ENCODE assay signal across 12 mouse cellular contexts in genomic region chr4:141426796-141427745, GRCm38 (mm10). TPM values are rescaled to one million over a fixed set of nuclear protein-coding genes. Genes with fewer than 3 reads are reported as not detected.
DNase-seq lines count a peak whose midpoint lies in the region; ATAC-seq and TF ChIP-seq lines count a peak whose summit lies in the region.
"Had no signal": no experiment of that assay in that cellular context is flagged by ENCODE, and none has a peak within 500 bp of the region (broad histone marks: within the 10 kb centered on the region; RNA-seq: fewer than 3 reads in every experiment).

No protein-coding gene starts in this region.

- peaks cover 23% of the 10 kb centered on the region for H3K36me3 ChIP-seq in heart, embryonic 10.5 days
- no peaks in the 10 kb centered on the region for H3K36me3 ChIP-seq in lung, embryonic 16.5 days (ENCODE audit: control insufficient read depth, insufficient read depth, low read length)
- no peaks in the 10 kb centered on the region for H3K36me3 ChIP-seq in lung, postnatal 0 days (ENCODE audit: insufficient read depth, low read length)
- H3K36me3 ChIP-seq in embryonic facial prominence, embryonic 15.5 days, result no peaks in the 10 kb centered on the region
- H3K36me3 ChIP-seq in small intestine, adult 2 months (ENCODE audit: control insufficient read depth, insufficient read depth, low read length), result no peaks in the 10 kb centered on the region

- H3K4me3 ChIP-seq in heart, embryonic 10.5 days, result peak overlapping the region; percentile 61; the same call in 1 of the 2 replicates
- H3K4me3 ChIP-seq in lung, embryonic 16.5 days (ENCODE audit: low read length), result no peak overlapping the region
- no peak overlapping the region for H3K4me3 ChIP-seq in lung, postnatal 0 days (ENCODE audit: low read depth, low read length)
- H3K4me3 ChIP-seq in embryonic facial prominence, embryonic 15.5 days (replicated peaks), result no peak overlapping the region
- no peak overlapping the region for H3K4me3 ChIP-seq in small intestine, adult 2 months (ENCODE audit: low read depth, low read length)

- H3K27ac ChIP-seq in heart, embryonic 10.5 days, result peak overlapping the region; percentile 90
- peak overlapping the region; percentile 4; the same call in 1 of the 2 replicates for H3K27ac ChIP-seq in lung, embryonic 16.5 days (ENCODE audit: low read length)
- H3K27ac ChIP-seq in lung, postnatal 0 days (ENCODE audit: low read length), result no peak overlapping the region
- H3K27ac ChIP-seq in embryonic facial prominence, embryonic 15.5 days (replicated peaks), result no peak overlapping the region
- H3K27ac ChIP-seq in small intestine, adult 2 months (ENCODE audit: insufficient read depth, low read depth, low read length), result peak overlapping the region; percentile 20

- no peak for TF ChIP-seq EP300 in lung, postnatal 0 days (IDR thresholded peaks at IDR 0.05)

- H3K4me1 ChIP-seq in heart, embryonic 10.5 days, result peaks cover 45% of the 10 kb centered on the region
- H3K4me1 ChIP-seq in lung, embryonic 16.5 days (replicated peaks; ENCODE audit: control insufficient read depth, insufficient read depth, low read length), result peaks cover 16% of the 10 kb centered on the region
- H3K4me1 ChIP-seq in lung, postnatal 0 days (ENCODE audit: insufficient read depth, low read depth, low read length), result peaks cover 5% of the 10 kb centered on the region
- peaks cover 19% of the 10 kb centered on the region for H3K4me1 ChIP-seq in embryonic facial prominence, embryonic 15.5 days
- H3K4me1 ChIP-seq in small intestine, adult 2 months (ENCODE audit: control insufficient read depth, insufficient read depth, insufficient read length, low read length), result peaks cover 2% of the 10 kb centered on the region; the same call in 1 of the 2 replicates

- ATAC-seq in lung, embryonic 16.5 days (ENCODE audit: low read depth), result no peak
- ATAC-seq in lung, postnatal 0 days, result no peak
- no peak for ATAC-seq in embryonic facial prominence, embryonic 15.5 days (ENCODE audit: insufficient number of reproducible peaks, low FRiP score, low TSS enrichment, low read depth)
- no peak for ATAC-seq in inflammation-experienced regulatory T-cells, adult 6 months
- ATAC-seq: activated CD4-positive, CD25-positive, alpha-beta regulatory T cell, adult 4 months; CD4-positive, CD25-positive, alpha-beta regulatory T cell, adult 4 months had no signal

- TF ChIP-seq CTCF in lung, postnatal 0 days (IDR thresholded peaks at IDR 0.05), result no peak
- no peak for TF ChIP-seq CTCF in small intestine, adult 2 months (IDR thresholded peaks at IDR 0.05; ENCODE audit: extremely low read depth, insufficient read length, insufficient replicate concordance, low read depth, low read length)

- intact Hi-C loops in heart, postnatal 36 days (cut with DNase I), result no loop called here

- no peak for DNase-seq in heart, embryonic 10.5 days (ENCODE audit: low spot score)
- no peak for DNase-seq in heart, postnatal 36 days
- DNase-seq in lung, postnatal 0 days (ENCODE audit: low spot score), result no peak
- no peak for DNase-seq in adrenal gland, postnatal 10 days
- DNase-seq: right cerebral cortex, postnatal 14 days had no signal

- H3K27me3 ChIP-seq in heart, embryonic 10.5 days (ENCODE audit: insufficient read depth, poor library complexity, severe bottlenecking), result peaks cover 21% of the 10 kb centered on the region; the same call in 1 of the 2 replicates
- H3K27me3 ChIP-seq in lung, embryonic 16.5 days (ENCODE audit: control insufficient read depth, insufficient read depth, low read depth, low read length), result no peaks in the 10 kb centered on the region; the same call in 1 of the 2 replicates
- no peaks in the 10 kb centered on the region for H3K27me3 ChIP-seq in lung, postnatal 0 days (replicated peaks; ENCODE audit: insufficient read depth, low read length)
- 0 out of 2 replicates have a peak, but pooled peaks cover 2% of the 10 kb centered on the region for H3K27me3 ChIP-seq in embryonic facial prominence, embryonic 15.5 days
- peaks cover 6% of the 10 kb centered on the region; the same call in 1 of the 2 replicates for H3K27me3 ChIP-seq in small intestine, adult 2 months (ENCODE audit: control insufficient read depth, insufficient read depth, low read length)

- WGBS in heart, embryonic 10.5 days, result 62% methylated on average over 10 of the region's 10 CpGs
- WGBS in lung, embryonic 16.5 days, result 53% methylated on average over 10 of the region's 10 CpGs
- WGBS in lung, postnatal 0 days, result 63% methylated on average over 10 of the region's 10 CpGs
- 73% methylated on average over 10 of the region's 10 CpGs for WGBS in embryonic facial prominence, embryonic 15.5 days
- 75% methylated on average over 10 of the region's 10 CpGs for WGBS in small intestine, adult 2 months

- no peak for TF ChIP-seq POLR2A in small intestine, adult 2 months (IDR thresholded peaks at IDR 0.05; ENCODE audit: low read depth, low read length)

- no peak overlapping the region for H3K9ac ChIP-seq in lung, embryonic 16.5 days (ENCODE audit: low read length)
- no peak overlapping the region for H3K9ac ChIP-seq in lung, postnatal 0 days (replicated peaks; ENCODE audit: low read depth)
- no peak overlapping the region for H3K9ac ChIP-seq in embryonic facial prominence, embryonic 15.5 days

- no peak overlapping the region for H3K4me2 ChIP-seq in lung, embryonic 16.5 days (ENCODE audit: low read depth, low read length)
- H3K4me2 ChIP-seq in lung, postnatal 0 days (replicated peaks; ENCODE audit: low read depth, low read length), result no peak overlapping the region
- H3K4me2 ChIP-seq in embryonic facial prominence, embryonic 15.5 days (replicated peaks), result 0 out of 2 replicates have a peak overlapping the region, but pooled peaks have one; percentile 90

- no peaks in the 10 kb centered on the region for H3K9me3 ChIP-seq in heart, embryonic 10.5 days
- no peaks in the 10 kb centered on the region for H3K9me3 ChIP-seq in lung, embryonic 16.5 days (ENCODE audit: control insufficient read depth, low read length)
- no peaks in the 10 kb centered on the region for H3K9me3 ChIP-seq in lung, postnatal 0 days (ENCODE audit: low read length)
- H3K9me3 ChIP-seq in embryonic facial prominence, embryonic 15.5 days (replicated peaks), result no peaks in the 10 kb centered on the region

RNA-seq across cellular contexts. Expression of gene Hspb7, which starts 6.5 kb away (rescaled TPM):
- 61.5 and 132 TPM in 2 replicates for polyA plus RNA-seq in heart, embryonic 10.5 days (2016; fragmentation: Nextera tagmentation; extraction: Ambion mirVana)
- 1,000 to 10,000 TPM; 1,173 to 1,191 TPM for total RNA-seq in heart, postnatal 36 days (2021)
- 6.4 and 10.6 TPM in 2 replicates for polyA plus RNA-seq in lung, embryonic 16.5 days (2015; fragmentation: Nextera tagmentation; extraction: Ambion mirVana)
- 1.9 and 2.3 TPM in 2 replicates for polyA plus RNA-seq in lung, postnatal 0 days (2015; fragmentation: Nextera tagmentation; extraction: Ambion mirVana)
- 2.0 and 2.4 TPM in 2 replicates for polyA plus RNA-seq in embryonic facial prominence, embryonic 15.5 days (2015; fragmentation: Nextera tagmentation; extraction: Ambion mirVana)
- 4.7 and 5.8 TPM in 2 replicates for polyA plus RNA-seq in small intestine, adult 2 months (2012; rRNA removed)
- not detected for polyA plus RNA-seq in inflammation-experienced regulatory T-cells, adult 6 months (2017; shearing (Covaris generic))
- 10 to 100 TPM in 1 of 2 experiments, 1 to 10 TPM in 1; 9.0 to 31.7 TPM for total RNA-seq in adrenal gland, postnatal 10 days (2021)
- polyA plus RNA-seq: activated CD4-positive, CD25-positive, alpha-beta regulatory T cell, adult 4 months; CD4-positive, CD25-positive, alpha-beta regulatory T cell, adult 4 months had no signal

RNA-seq across cellular contexts. Expression of gene Srarp, which starts 8.8 kb away (rescaled TPM):
- not detected in 2 replicates for polyA plus RNA-seq in heart, embryonic 10.5 days (2016; fragmentation: Nextera tagmentation; extraction: Ambion mirVana)
- total RNA-seq in heart, postnatal 36 days (2021), result 1 to 10 TPM in 1 of 2 experiments, under 1 TPM in 1; 0.67 to 1.6 TPM
- not detected in 2 replicates for polyA plus RNA-seq in lung, embryonic 16.5 days (2015; fragmentation: Nextera tagmentation; extraction: Ambion mirVana)
- polyA plus RNA-seq in lung, postnatal 0 days (2015; fragmentation: Nextera tagmentation; extraction: Ambion mirVana), result not detected in 2 replicates
- not detected in 2 replicates for polyA plus RNA-seq in embryonic facial prominence, embryonic 15.5 days (2015; fragmentation: Nextera tagmentation; extraction: Ambion mirVana)
- polyA plus RNA-seq in small intestine, adult 2 months (2012; rRNA removed), result not detected in 2 replicates
- polyA plus RNA-seq in inflammation-experienced regulatory T-cells, adult 6 months (2017; shearing (Covaris generic)), result not detected
- total RNA-seq in adrenal gland, postnatal 10 days (2021), result not detected
- polyA plus RNA-seq: activated CD4-positive, CD25-positive, alpha-beta regulatory T cell, adult 4 months; CD4-positive, CD25-positive, alpha-beta regulatory T cell, adult 4 months had no signal

RNA-seq across cellular contexts. Expression of gene Clcnkb, which starts 11.3 kb away (rescaled TPM):
- polyA plus RNA-seq in heart, embryonic 10.5 days (2016; fragmentation: Nextera tagmentation; extraction: Ambion mirVana), result 0.93 and 1.3 TPM in 2 replicates
- total RNA-seq in heart, postnatal 36 days (2021), result 1 to 10 TPM in 1 of 2 experiments, under 1 TPM in 1; 0.38 to 1.0 TPM
- 0.39 TPM in 1 of 2 replicates, not detected in the other for polyA plus RNA-seq in lung, embryonic 16.5 days (2015; fragmentation: Nextera tagmentation; extraction: Ambion mirVana)
- polyA plus RNA-seq in lung, postnatal 0 days (2015; fragmentation: Nextera tagmentation; extraction: Ambion mirVana), result not detected in 2 replicates
- not detected in 2 replicates for polyA plus RNA-seq in embryonic facial prominence, embryonic 15.5 days (2015; fragmentation: Nextera tagmentation; extraction: Ambion mirVana)
- polyA plus RNA-seq in small intestine, adult 2 months (2012; rRNA removed), result not detected in 2 replicates
- polyA plus RNA-seq in inflammation-experienced regulatory T-cells, adult 6 months (2017; shearing (Covaris generic)), result not detected
- not detected for total RNA-seq in adrenal gland, postnatal 10 days (2021)
- polyA plus RNA-seq: activated CD4-positive, CD25-positive, alpha-beta regulatory T cell, adult 4 months; CD4-positive, CD25-positive, alpha-beta regulatory T cell, adult 4 months had no signal

RNA-seq across cellular contexts. Expression of gene Zbtb17, which starts 17.4 kb away (rescaled TPM):
- polyA plus RNA-seq in heart, embryonic 10.5 days (2016; fragmentation: Nextera tagmentation; extraction: Ambion mirVana), result 31.5 and 33.7 TPM in 2 replicates
- total RNA-seq in heart, postnatal 36 days (2021), result 10 to 100 TPM; 21.3 to 24.7 TPM
- 30.6 and 30.8 TPM in 2 replicates for polyA plus RNA-seq in lung, embryonic 16.5 days (2015; fragmentation: Nextera tagmentation; extraction: Ambion mirVana)
- 14.1 and 14.3 TPM in 2 replicates for polyA plus RNA-seq in lung, postnatal 0 days (2015; fragmentation: Nextera tagmentation; extraction: Ambion mirVana)
- 34.0 and 35.1 TPM in 2 replicates for polyA plus RNA-seq in embryonic facial prominence, embryonic 15.5 days (2015; fragmentation: Nextera tagmentation; extraction: Ambion mirVana)
- polyA plus RNA-seq in small intestine, adult 2 months (2012; rRNA removed), result 26.3 and 47.0 TPM in 2 replicates
- polyA plus RNA-seq in inflammation-experienced regulatory T-cells, adult 6 months (2017; shearing (Covaris generic)), result 10 to 100 TPM; 12.6 to 16.9 (median 14.1) TPM
- total RNA-seq in adrenal gland, postnatal 10 days (2021), result 10 to 100 TPM; 16.2 to 20.0 TPM

RNA-seq across cellular contexts. Expression of gene Clcnka, which starts 28.5 kb away (rescaled TPM):
- polyA plus RNA-seq in heart, embryonic 10.5 days (2016; fragmentation: Nextera tagmentation; extraction: Ambion mirVana), result 0.11 and 0.44 TPM in 2 replicates
- not detected for total RNA-seq in heart, postnatal 36 days (2021)
- 0.24 and 0.28 TPM in 2 replicates for polyA plus RNA-seq in lung, embryonic 16.5 days (2015; fragmentation: Nextera tagmentation; extraction: Ambion mirVana)
- 0.07 and 0.11 TPM in 2 replicates for polyA plus RNA-seq in lung, postnatal 0 days (2015; fragmentation: Nextera tagmentation; extraction: Ambion mirVana)
- 0.46 and 0.51 TPM in 2 replicates for polyA plus RNA-seq in embryonic facial prominence, embryonic 15.5 days (2015; fragmentation: Nextera tagmentation; extraction: Ambion mirVana)
- polyA plus RNA-seq in small intestine, adult 2 months (2012; rRNA removed), result 0.04 TPM in 1 of 2 replicates, not detected in the other
- not detected for polyA plus RNA-seq in inflammation-experienced regulatory T-cells, adult 6 months (2017; shearing (Covaris generic))
- not detected for total RNA-seq in adrenal gland, postnatal 10 days (2021)
- total RNA-seq: left cerebral cortex, postnatal 36 days had no signal
- polyA plus RNA-seq: activated CD4-positive, CD25-positive, alpha-beta regulatory T cell, adult 4 months; CD4-positive, CD25-positive, alpha-beta regulatory T cell, adult 4 months had no signal

Comparison
In these comparisons a context has a peak if more than half of its experiments do, and no peak if none do; other contexts are left out.
1. H3K27ac ChIP-seq: peak in heart, embryonic 10.5 days (single experiment), lung, embryonic 16.5 days (single experiment) and small intestine, adult 2 months (single experiment); none in lung, postnatal 0 days (single experiment) and embryonic facial prominence, embryonic 15.5 days (single experiment).